Mouse (Mus musculus) cerebellum, postnatal 14 days (tissue): ENCODE results near the gene Josd2.

Source experiments
- DNase-seq, 2 experiments: peaks; one replicate each; pipeline ENCODE4 v3.0.0; 2021; ENCODE audit warnings: mixed read lengths in 2 of 2

The Josd2 gene

GRCm38 (mm10) chr7:44501563-44502115, 33.9 kb downstream of the Josd2 start:
- peak; percentile 89 to 94 for DNase-seq

DNA sequence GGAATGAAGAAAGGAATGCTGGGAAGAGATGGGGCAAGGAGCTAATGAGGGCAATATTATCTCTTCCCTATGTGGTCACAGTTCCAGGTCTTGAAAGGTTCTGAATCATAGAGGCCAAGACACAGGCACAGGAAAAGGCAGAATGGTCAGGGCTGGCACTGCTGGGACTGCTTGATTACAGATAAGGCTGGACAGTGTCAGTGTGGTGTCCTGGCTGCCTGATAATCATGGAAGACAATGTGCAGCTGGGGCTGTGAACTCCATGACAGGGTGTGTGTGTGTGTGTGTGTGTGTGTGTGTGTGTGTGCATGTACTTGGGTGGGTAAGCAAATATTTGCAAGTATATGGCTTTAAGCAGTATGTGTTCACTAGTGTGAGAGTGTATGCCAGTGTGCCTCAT, 39.7 kb downstream of the Josd2 start:
- DNase-seq: no peak

- no peak for DNase-seq
These were observed 51.6 kb downstream of the Josd2 start for GRCm38 (mm10) chr7:44519240-44519913.

GRCm38 (mm10) chr7:44520990-44521389, 53.2 kb downstream of the Josd2 start:
- no peak for DNase-seq
